Mouse (Mus musculus) testis, adult 2 months (tissue): ENCODE results near the gene Smim13.

ENCODE experiments used
- CTCF ChIP-seq: fragments of 200-500 bp; IDR thresholded peaks from 2 replicates; pipeline ENCODE4 v1.5.1; 2012; ENCODE audit warnings: low read depth, mild to moderate bottlenecking, inconsistent platforms, low read length, moderate library complexity; ENCODE audit not compliant: control insufficient read depth, insufficient read depth, insufficient replicate concordance
- POLR2A ChIP-seq: fragments of 200-500 bp; IDR thresholded peaks from 2 replicates; pipeline ENCODE4 v1.6.1; 2012; ENCODE audit warnings: low read depth, mild to moderate bottlenecking, inconsistent platforms, low read length, moderate library complexity; ENCODE audit not compliant: control insufficient read depth

DNA sequence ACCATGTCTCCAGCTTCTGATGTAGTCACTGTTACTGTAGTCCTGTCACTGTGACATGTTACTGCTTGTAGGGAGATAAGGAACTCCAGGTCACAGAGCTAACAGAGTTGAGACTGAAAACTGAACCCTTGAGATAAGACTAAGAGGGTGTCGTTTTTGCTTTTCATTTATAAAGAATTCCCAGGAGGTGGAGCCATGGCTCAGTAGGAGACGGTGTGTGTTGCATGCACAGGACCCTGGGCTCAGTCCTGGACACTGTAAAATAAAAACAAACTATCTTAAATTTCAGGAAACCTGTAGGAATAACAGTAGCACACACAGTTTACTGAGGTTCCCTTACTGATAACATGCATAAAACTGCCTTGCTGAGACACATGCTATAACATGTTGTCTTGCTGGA, 48.9 kb downstream of the Smim13 start:
- TF ChIP-seq CTCF (no peak), POLR2A (no peak)
